Mouse (Mus musculus) CD4-positive, CD25-positive, alpha-beta regulatory T cell, adult 2 months (primary cell): ENCODE results near the gene Sgms1.

ENCODE experiments used
- DNase-seq: peaks from one replicate; pipeline ENCODE4 v3.0.0-alpha.2; 2012; ENCODE audit warnings: low read depth, low spot score

Gene Sgms1

GRCm38 (mm10) chr19:32383738-32384137 lies 5.8 kb downstream of the Sgms1 start:
- no peak for DNase-seq

GRCm38 (mm10) chr19:32381511-32381961 lies 8.0 kb downstream of the Sgms1 start:
- DNase-seq: no peak

GRCm38 (mm10) chr19:32380748-32381147 lies 8.8 kb downstream of the Sgms1 start:
- no peak for DNase-seq

GRCm38 (mm10) chr19:32379239-32379920 lies 10.1 kb downstream of the Sgms1 start:
- peak; percentile 20 for DNase-seq

GRCm38 (mm10) chr19:32378581-32378980 lies 10.9 kb downstream of the Sgms1 start:
- no peak for DNase-seq

- peak; percentile 26 for DNase-seq
Observed at GRCm38 (mm10) chr19:32377701-32378325, 11.7 kb downstream of the Sgms1 start.

GRCm38 (mm10) chr19:32376886-32377535 lies 12.5 kb downstream of the Sgms1 start:
- peak; percentile 17 for DNase-seq

GRCm38 (mm10) chr19:32376054-32376453 lies 13.5 kb downstream of the Sgms1 start:
- no peak for DNase-seq

GRCm38 (mm10) chr19:32375473-32375985 lies 14.0 kb downstream of the Sgms1 start:
- DNase-seq: no peak

- no peak for DNase-seq
Observed at GRCm38 (mm10) chr19:32374751-32375150, 14.8 kb downstream of the Sgms1 start.

- no peak for DNase-seq
Observed at GRCm38 (mm10) chr19:32373865-32374655, 15.5 kb downstream of the Sgms1 start.

GRCm38 (mm10) chr19:32372373-32372772 lies 17.1 kb downstream of the Sgms1 start:
- DNase-seq: no peak

GRCm38 (mm10) chr19:32367333-32367732 lies 22.2 kb downstream of the Sgms1 start:
- no peak for DNase-seq

GRCm38 (mm10) chr19:32366406-32366805 lies 23.1 kb downstream of the Sgms1 start:
- no peak for DNase-seq

GRCm38 (mm10) chr19:32365111-32365510 lies 24.4 kb downstream of the Sgms1 start:
- peak; percentile 61 for DNase-seq

GRCm38 (mm10) chr19:32363587-32363986 lies 25.9 kb downstream of the Sgms1 start:
- DNase-seq: no peak

GRCm38 (mm10) chr19:32362520-32362919 lies 27.0 kb downstream of the Sgms1 start:
- DNase-seq: peak; percentile 53

GRCm38 (mm10) chr19:32360989-32361698 lies 28.4 kb downstream of the Sgms1 start:
- peak; percentile 52 for DNase-seq

GRCm38 (mm10) chr19:32360546-32360945 lies 29.0 kb downstream of the Sgms1 start:
- DNase-seq: no peak

- DNase-seq: no peak
Observed at GRCm38 (mm10) chr19:32358699-32359517, 30.6 kb downstream of the Sgms1 start.
